Mouse (Mus musculus): Measurements from ENCODE around the gene Lrp1. TPM values are rescaled to one million over a fixed set of nuclear protein-coding genes. Genes with fewer than 3 reads are reported as not detected.

The Lrp1 gene
- polyA plus RNA-seq, 1 experiment from 2014 or later, result 35.7 TPM

- Histone ChIP-seq H3K4me2 (peak overlapping the region; percentile 84), H3K27me3 (replicated peaks; ENCODE audit: control insufficient read depth, insufficient read depth, low read length) (peaks cover 47% of the 10 kb centered on the region), H3K4me1 (replicated peaks; ENCODE audit: control insufficient read depth, insufficient read depth, low read length) (peaks cover 42% of the 10 kb centered on the region), H3K9ac (ENCODE audit: low read depth, low read length) (peak overlapping the region; percentile 42), H3K36me3 (ENCODE audit: control insufficient read depth, insufficient read depth, low read length) (no peaks in the 10 kb centered on the region), H3K27ac (ENCODE audit: low read depth, low read length) (peak overlapping the region; percentile 59), H3K9me3 (ENCODE audit: control insufficient read depth, low read length) (no peaks in the 10 kb centered on the region), H3K4me3 (ENCODE audit: low read depth, low read length) (peak overlapping the region; percentile 58)
- ATAC-seq (replicated peaks; ENCODE audit: low FRiP score), result no peak
- no peak for DNase-seq (ENCODE audit: low spot score)
- 13% methylated on average over 12 of the region's 12 CpGs for WGBS
These were observed 975 bp downstream of the Lrp1 start for GRCm38 (mm10) chr10:127619941-127620405.

DNA sequence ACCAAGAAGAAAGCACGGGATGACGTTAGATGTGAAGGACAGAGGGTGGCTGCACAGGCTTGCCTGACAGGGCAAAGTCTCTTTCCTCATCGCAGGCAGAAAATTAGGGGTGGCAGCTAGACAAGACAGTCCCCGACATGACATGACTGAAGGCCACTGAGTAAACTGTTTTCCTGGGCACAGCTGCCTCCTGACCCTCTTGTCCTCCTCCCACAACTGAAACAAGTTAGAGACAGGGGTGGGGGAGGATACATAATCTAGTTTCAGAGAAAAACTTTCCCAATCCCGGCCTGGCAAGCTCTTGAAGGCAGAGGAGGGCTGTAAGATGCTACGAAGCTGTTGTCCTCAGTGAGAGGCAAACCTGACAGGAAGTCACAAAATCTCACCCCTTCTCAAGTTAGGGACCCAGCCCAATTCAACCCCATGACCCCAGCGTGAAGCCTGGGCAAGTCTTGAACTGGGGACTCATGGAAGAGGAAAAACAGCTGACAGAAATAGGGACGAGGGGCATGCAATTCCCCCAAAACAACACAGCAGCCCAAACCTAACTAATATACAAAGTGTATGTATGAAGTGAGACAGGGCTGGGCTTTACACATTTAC lies 1.7 kb downstream of the Lrp1 start:
- Histone ChIP-seq H3K9me3 (ENCODE audit: control insufficient read depth, low read length) (no peaks in the 10 kb centered on the region), H3K27me3 (replicated peaks; ENCODE audit: control insufficient read depth, insufficient read depth, low read length) (peaks cover 47% of the 10 kb centered on the region), H3K9ac (ENCODE audit: low read depth, low read length) (peak overlapping the region; percentile 42; the same call in 1 of the 2 replicates), H3K4me2 (peak overlapping the region; percentile 84), H3K4me3 (ENCODE audit: low read depth, low read length) (peak overlapping the region; percentile 58), H3K4me1 (replicated peaks; ENCODE audit: control insufficient read depth, insufficient read depth, low read length) (peaks cover 50% of the 10 kb centered on the region), H3K36me3 (ENCODE audit: control insufficient read depth, insufficient read depth, low read length) (no peaks in the 10 kb centered on the region), H3K27ac (ENCODE audit: low read depth, low read length) (peak overlapping the region; percentile 59; the same call in 1 of the 2 replicates)
- WGBS, result 28% methylated on average over 8 of the region's 8 CpGs
- no peak for ATAC-seq (replicated peaks; ENCODE audit: low FRiP score)
- DNase-seq (ENCODE audit: low spot score), result no peak

GRCm38 (mm10) chr10:127618173-127618572 lies 2.8 kb downstream of the Lrp1 start:
- Histone ChIP-seq H3K9ac (ENCODE audit: low read depth, low read length) (no peak overlapping the region), H3K36me3 (ENCODE audit: control insufficient read depth, insufficient read depth, low read length) (no peaks in the 10 kb centered on the region), H3K27ac (ENCODE audit: low read depth, low read length) (peak overlapping the region; percentile 8; the same call in 1 of the 2 replicates), H3K4me2 (peak overlapping the region; percentile 84), H3K4me1 (replicated peaks; ENCODE audit: control insufficient read depth, insufficient read depth, low read length) (peaks cover 58% of the 10 kb centered on the region), H3K9me3 (ENCODE audit: control insufficient read depth, low read length) (no peaks in the 10 kb centered on the region), H3K27me3 (replicated peaks; ENCODE audit: control insufficient read depth, insufficient read depth, low read length) (peaks cover 47% of the 10 kb centered on the region), H3K4me3 (ENCODE audit: low read depth, low read length) (no peak overlapping the region)
- WGBS, result 28% methylated on average over 6 of the region's 6 CpGs
- no peak for DNase-seq (ENCODE audit: low spot score)
- ATAC-seq (replicated peaks; ENCODE audit: low FRiP score), result no peak

DNA sequence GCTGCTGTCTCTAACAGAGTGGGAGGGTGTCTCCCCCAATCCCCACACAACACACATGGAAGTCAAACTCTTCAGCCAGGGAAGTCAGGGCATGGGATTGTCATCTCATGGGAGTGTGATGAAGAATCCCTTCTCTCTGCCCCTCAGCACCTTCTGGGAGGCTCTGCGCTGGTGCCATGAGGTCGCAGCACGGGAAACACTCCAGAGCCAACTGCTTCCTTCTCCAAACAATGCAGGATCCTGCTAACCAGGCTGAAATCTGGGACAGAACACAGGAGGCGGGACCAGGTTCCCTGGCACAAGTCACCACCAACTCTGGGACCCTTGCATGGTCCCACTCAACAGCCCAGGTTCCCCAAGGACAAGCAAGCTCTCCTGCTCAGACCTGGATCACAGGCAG lies 3.7 kb downstream of the Lrp1 start:
- 42% methylated on average over 4 of the region's 4 CpGs for WGBS
- Histone ChIP-seq H3K4me3 (ENCODE audit: low read depth, low read length) (0 out of 2 replicates have a peak overlapping the region, but pooled peaks have one; percentile 15), H3K27me3 (replicated peaks; ENCODE audit: control insufficient read depth, insufficient read depth, low read length) (peaks cover 52% of the 10 kb centered on the region), H3K9me3 (ENCODE audit: control insufficient read depth, low read length) (no peaks in the 10 kb centered on the region), H3K36me3 (ENCODE audit: control insufficient read depth, insufficient read depth, low read length) (peaks cover under 1% of the 10 kb centered on the region; the same call in 1 of the 2 replicates), H3K4me2 (peak overlapping the region; percentile 84), H3K4me1 (replicated peaks; ENCODE audit: control insufficient read depth, insufficient read depth, low read length) (peaks cover 60% of the 10 kb centered on the region), H3K9ac (ENCODE audit: low read depth, low read length) (no peak overlapping the region), H3K27ac (ENCODE audit: low read depth, low read length) (peak overlapping the region; percentile 59)
- ATAC-seq (replicated peaks; ENCODE audit: low FRiP score) (no peak), DNase-seq (ENCODE audit: low spot score) (no peak)

- Histone ChIP-seq H3K36me3 (ENCODE audit: control insufficient read depth, insufficient read depth, low read length) (peaks cover 7% of the 10 kb centered on the region), H3K4me3 (ENCODE audit: low read depth, low read length) (no peak overlapping the region), H3K9ac (ENCODE audit: low read depth, low read length) (no peak overlapping the region), H3K4me2 (0 out of 2 replicates have a peak overlapping the region, but pooled peaks have one; percentile 7), H3K4me1 (replicated peaks; ENCODE audit: control insufficient read depth, insufficient read depth, low read length) (peaks cover 57% of the 10 kb centered on the region), H3K27ac (ENCODE audit: low read depth, low read length) (peak overlapping the region; percentile 56; the same call in 1 of the 2 replicates), H3K27me3 (replicated peaks; ENCODE audit: control insufficient read depth, insufficient read depth, low read length) (peaks cover 49% of the 10 kb centered on the region), H3K9me3 (ENCODE audit: control insufficient read depth, low read length) (no peaks in the 10 kb centered on the region)
- DNase-seq (ENCODE audit: low spot score) (no peak), ATAC-seq (replicated peaks; ENCODE audit: low FRiP score) (no peak)
- 33% methylated on average over 7 of the region's 7 CpGs for WGBS
These were observed 4.7 kb downstream of the Lrp1 start for GRCm38 (mm10) chr10:127616261-127616679.

DNA sequence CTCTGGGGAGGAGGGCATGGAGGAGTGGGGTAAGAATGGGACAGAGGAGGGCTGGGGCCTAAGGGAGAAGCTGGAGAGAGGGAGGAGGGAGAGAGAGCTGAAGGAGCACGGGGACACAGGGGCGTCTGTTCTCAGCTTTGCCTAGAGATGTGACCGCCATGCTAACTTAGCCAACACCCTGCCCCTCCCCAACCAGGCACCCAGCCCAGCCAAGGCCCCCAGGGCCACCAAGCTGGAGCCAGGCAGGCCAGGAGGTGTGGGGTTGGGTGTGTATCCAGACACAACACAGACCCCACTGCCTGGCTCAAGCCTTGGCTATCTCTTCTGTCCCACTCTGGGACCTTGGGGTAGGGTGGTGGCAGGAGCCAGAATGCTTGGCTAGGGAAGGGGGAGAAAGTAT lies 5.4 kb downstream of the Lrp1 start:
- Histone ChIP-seq H3K27me3 (replicated peaks; ENCODE audit: control insufficient read depth, insufficient read depth, low read length) (peaks cover 44% of the 10 kb centered on the region), H3K4me3 (ENCODE audit: low read depth, low read length) (no peak overlapping the region), H3K27ac (ENCODE audit: low read depth, low read length) (peak overlapping the region; percentile 56; the same call in 1 of the 2 replicates), H3K4me2 (no peak overlapping the region), H3K36me3 (ENCODE audit: control insufficient read depth, insufficient read depth, low read length) (peaks cover 7% of the 10 kb centered on the region), H3K4me1 (replicated peaks; ENCODE audit: control insufficient read depth, insufficient read depth, low read length) (peaks cover 57% of the 10 kb centered on the region), H3K9me3 (ENCODE audit: control insufficient read depth, low read length) (no peaks in the 10 kb centered on the region), H3K9ac (ENCODE audit: low read depth, low read length) (no peak overlapping the region)
- DNase-seq (ENCODE audit: low spot score) (no peak), ATAC-seq (replicated peaks; ENCODE audit: low FRiP score) (no peak)
- WGBS, result 74% methylated on average over 3 of the region's 3 CpGs

DNA sequence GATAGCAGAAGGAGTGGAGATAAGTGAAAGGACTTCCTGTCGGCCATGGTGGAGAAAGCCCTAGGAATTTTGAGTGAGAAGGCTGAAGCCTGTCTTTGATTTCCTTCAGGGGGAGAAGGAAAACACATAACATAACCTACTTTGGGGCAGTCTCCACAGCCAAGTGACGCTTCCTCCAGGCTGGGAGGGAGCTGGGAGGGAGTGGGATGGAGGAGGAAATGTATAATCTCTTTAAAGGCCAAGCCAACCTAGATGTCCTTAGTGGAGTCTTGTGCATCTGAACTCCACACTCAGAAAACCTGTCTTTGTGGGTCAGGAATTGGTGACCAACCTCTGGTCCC lies 5.9 kb downstream of the Lrp1 start:
- H3K4me1 ChIP-seq (replicated peaks; ENCODE audit: control insufficient read depth, insufficient read depth, low read length), result peaks cover 57% of the 10 kb centered on the region
- no peaks in the 10 kb centered on the region for H3K9me3 ChIP-seq (ENCODE audit: control insufficient read depth, low read length)
- H3K27ac ChIP-seq (ENCODE audit: low read depth, low read length), result peak overlapping the region; percentile 56
- ATAC-seq (replicated peaks; ENCODE audit: low FRiP score), result no peak
- no peak overlapping the region for H3K4me3 ChIP-seq (ENCODE audit: low read depth, low read length)
- no peak overlapping the region for H3K4me2 ChIP-seq
- 18% methylated on average over 2 of the region's 2 CpGs for WGBS
- peaks cover 38% of the 10 kb centered on the region for H3K27me3 ChIP-seq (replicated peaks; ENCODE audit: control insufficient read depth, insufficient read depth, low read length)
- no peak overlapping the region for H3K9ac ChIP-seq (ENCODE audit: low read depth, low read length)
- peaks cover 7% of the 10 kb centered on the region for H3K36me3 ChIP-seq (ENCODE audit: control insufficient read depth, insufficient read depth, low read length)
- no peak for DNase-seq (ENCODE audit: low spot score)

DNA sequence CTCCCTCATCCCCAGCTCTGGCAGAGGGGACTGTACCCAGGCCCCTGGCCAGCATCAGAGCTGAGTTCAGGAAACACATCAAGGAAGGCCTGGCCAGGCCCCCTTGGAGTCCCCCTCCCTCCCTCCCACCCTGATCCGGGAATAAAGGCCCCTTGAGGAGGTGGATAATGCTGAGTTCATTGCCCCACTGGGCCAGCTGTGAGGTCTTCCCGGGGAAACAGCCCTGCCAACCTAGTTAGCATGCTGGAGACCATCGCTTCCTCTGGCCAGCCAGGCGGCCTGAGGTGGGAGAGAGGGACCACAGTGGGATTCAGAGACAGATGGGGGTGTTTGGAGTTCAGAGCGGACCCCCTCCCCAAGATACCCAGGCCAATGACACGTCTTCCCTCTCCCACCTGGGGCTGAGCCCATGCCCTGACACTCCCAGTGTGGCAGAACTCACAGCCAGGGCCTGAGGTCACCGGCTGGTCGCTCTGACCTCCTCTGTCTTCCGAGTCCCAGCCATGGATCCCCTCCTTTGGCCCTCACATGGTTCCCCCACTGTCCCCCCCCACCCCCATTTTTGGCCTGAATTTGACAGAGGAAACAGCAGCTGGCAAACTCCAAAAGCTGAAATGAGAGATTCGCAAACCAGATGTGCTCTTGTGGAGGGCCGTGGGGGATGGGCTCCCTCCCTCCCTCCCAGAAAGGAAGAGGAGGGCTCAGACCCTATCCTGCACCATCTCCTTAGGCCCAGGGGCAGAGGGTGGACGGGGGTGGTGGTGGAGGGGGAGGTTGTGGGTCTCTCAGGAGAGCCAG lies 6.5 kb downstream of the Lrp1 start:
- Histone ChIP-seq H3K9ac (ENCODE audit: low read depth, low read length) (no peak overlapping the region), H3K4me2 (0 out of 2 replicates have a peak overlapping the region, but pooled peaks have one; percentile 19)

More for the DNA sequence above, 6.5 kb downstream of the Lrp1 start:
- H3K27me3 ChIP-seq (replicated peaks; ENCODE audit: control insufficient read depth, insufficient read depth, low read length), result peaks cover 32% of the 10 kb centered on the region
- no peak for ATAC-seq (replicated peaks; ENCODE audit: low FRiP score)
- H3K36me3 ChIP-seq (ENCODE audit: control insufficient read depth, insufficient read depth, low read length), result peaks cover 7% of the 10 kb centered on the region
- H3K27ac ChIP-seq (ENCODE audit: low read depth, low read length), result peak overlapping the region; percentile 56
- no peak overlapping the region for H3K4me3 ChIP-seq (ENCODE audit: low read depth, low read length)
- DNase-seq (ENCODE audit: low spot score), result no peak
- WGBS, result 25% methylated on average over 12 of the region's 12 CpGs
- no peaks in the 10 kb centered on the region for H3K9me3 ChIP-seq (ENCODE audit: control insufficient read depth, low read length)
- H3K4me1 ChIP-seq (replicated peaks; ENCODE audit: control insufficient read depth, insufficient read depth, low read length), result peaks cover 57% of the 10 kb centered on the region

Measured in liver, embryonic 11.5 days (tissue).